Mouse (Mus musculus): ENCODE data around the gene Tspan5. TPM values are rescaled to one million over a fixed set of nuclear protein-coding genes. Genes with fewer than 3 reads are reported as not detected.
A peak's percentile ranks its signal among the peaks of the same experiment; 100 is the strongest.

Gene Tspan5
- total RNA-seq, 1 experiment from 2014 or later, result 25.5 TPM

- no peak for ATAC-seq (replicated peaks; ENCODE audit: low read depth, poor library complexity, severe bottlenecking)
Measured at GRCm38 (mm10) chr3:138864166-138864648, 122.2 kb downstream of the Tspan5 start.

- ATAC-seq (replicated peaks; ENCODE audit: low read depth, poor library complexity, severe bottlenecking), result no peak
Measured at GRCm38 (mm10) chr3:138865271-138865670, 123.3 kb downstream of the Tspan5 start.

GRCm38 (mm10) chr3:138867149-138867848 lies 125.3 kb downstream of the Tspan5 start:
- ATAC-seq (replicated peaks; ENCODE audit: low read depth, poor library complexity, severe bottlenecking), result no peak

- no peak for ATAC-seq (replicated peaks; ENCODE audit: low read depth, poor library complexity, severe bottlenecking)
Measured at GRCm38 (mm10) chr3:138868409-138868808, 126.4 kb downstream of the Tspan5 start.

GRCm38 (mm10) chr3:138875282-138875681 lies 133.3 kb downstream of the Tspan5 start:
- no peak for ATAC-seq (replicated peaks; ENCODE audit: low read depth, poor library complexity, severe bottlenecking)

- ATAC-seq (replicated peaks; ENCODE audit: low read depth, poor library complexity, severe bottlenecking), result no peak
Measured at GRCm38 (mm10) chr3:138875936-138876335, 133.9 kb downstream of the Tspan5 start.

- ATAC-seq (replicated peaks; ENCODE audit: low read depth, poor library complexity, severe bottlenecking), result no peak
Measured at GRCm38 (mm10) chr3:138876418-138876817, 134.4 kb downstream of the Tspan5 start.

GRCm38 (mm10) chr3:138876931-138877361 lies 135.0 kb downstream of the Tspan5 start:
- no peak for ATAC-seq (replicated peaks; ENCODE audit: low read depth, poor library complexity, severe bottlenecking)

GRCm38 (mm10) chr3:138877741-138878140 lies 135.7 kb downstream of the Tspan5 start:
- ATAC-seq (replicated peaks; ENCODE audit: low read depth, poor library complexity, severe bottlenecking), result no peak

- no peak for ATAC-seq (replicated peaks; ENCODE audit: low read depth, poor library complexity, severe bottlenecking)
Measured at GRCm38 (mm10) chr3:138880999-138881724, 139.2 kb downstream of the Tspan5 start.

GRCm38 (mm10) chr3:138881725-138882347 lies 139.8 kb downstream of the Tspan5 start:
- no peak for ATAC-seq (replicated peaks; ENCODE audit: low read depth, poor library complexity, severe bottlenecking)

- no peak for ATAC-seq (replicated peaks; ENCODE audit: low read depth, poor library complexity, severe bottlenecking)
Measured at GRCm38 (mm10) chr3:138886121-138886520, 144.1 kb downstream of the Tspan5 start.

- peak; percentile 54 for ATAC-seq (replicated peaks; ENCODE audit: low read depth, poor library complexity, severe bottlenecking)
Measured at GRCm38 (mm10) chr3:138889214-138889613, 147.2 kb downstream of the Tspan5 start.

GRCm38 (mm10) chr3:138889769-138890295 lies 147.8 kb downstream of the Tspan5 start:
- ATAC-seq (replicated peaks; ENCODE audit: low read depth, poor library complexity, severe bottlenecking), result no peak

GRCm38 (mm10) chr3:138893520-138893919 lies 151.5 kb downstream of the Tspan5 start:
- ATAC-seq (replicated peaks; ENCODE audit: low read depth, poor library complexity, severe bottlenecking), result peak; percentile 76

- ATAC-seq (replicated peaks; ENCODE audit: low read depth, poor library complexity, severe bottlenecking), result no peak
Measured at GRCm38 (mm10) chr3:138897500-138897899, 155.5 kb downstream of the Tspan5 start.

- no peak for ATAC-seq (replicated peaks; ENCODE audit: low read depth, poor library complexity, severe bottlenecking)
Measured at GRCm38 (mm10) chr3:138898055-138898454, 156.1 kb downstream of the Tspan5 start.

GRCm38 (mm10) chr3:138900571-138901141 lies 158.7 kb downstream of the Tspan5 start:
- ATAC-seq (replicated peaks; ENCODE audit: low read depth, poor library complexity, severe bottlenecking), result no peak

GRCm38 (mm10) chr3:138905678-138906077 lies 163.7 kb downstream of the Tspan5 start:
- no peak for ATAC-seq (replicated peaks; ENCODE audit: low read depth, poor library complexity, severe bottlenecking)

Data from common myeloid progenitor, adult 5-6 weeks (primary cell).